Comparison of ENCODE assay signal across 25 mouse cellular contexts in the genomic region with DNA sequence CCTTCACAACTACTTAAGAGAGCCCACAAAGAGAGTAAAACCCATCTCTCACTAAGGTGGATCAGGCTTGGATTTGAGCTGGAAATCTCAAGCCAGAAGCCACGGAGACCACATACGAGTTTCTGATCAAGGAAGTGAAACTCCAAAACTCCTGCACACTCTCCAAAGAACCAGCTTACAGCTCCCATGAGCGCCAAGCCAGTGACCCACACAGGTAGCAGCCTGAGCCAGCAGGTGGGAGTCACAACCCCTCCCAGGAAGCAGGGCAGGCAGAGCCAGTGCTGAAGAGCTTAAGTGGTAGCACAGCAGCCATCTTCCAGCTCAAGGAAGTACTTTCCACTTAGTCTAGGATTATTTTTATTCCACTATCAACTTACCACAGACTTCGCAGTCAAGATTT. TPM values are rescaled to one million over a fixed set of nuclear protein-coding genes. Genes with fewer than 3 reads are reported as not detected.
DNase-seq lines count a peak whose midpoint lies in the region; ATAC-seq and TF ChIP-seq lines count a peak whose summit lies in the region.
"Had no signal": no experiment of that assay in that cellular context is flagged by ENCODE, and none has a peak within 500 bp of the region (broad histone marks: within the 10 kb centered on the region; RNA-seq: fewer than 3 reads in every experiment).

No protein-coding gene starts in this region.

- peak; percentile 18 for DNase-seq in lung, postnatal 0 days (ENCODE audit: low spot score)
- no peak for DNase-seq in lung, postnatal 14 days
- peak; percentile 64 for DNase-seq in R1 (ENCODE audit: low read depth, low spot score)
- DNase-seq in stomach, postnatal 0 days (ENCODE audit: low spot score): peak; percentile 50
- DNase-seq in urinary bladder, postnatal 14 days (ENCODE audit: low spot score): no peak
- DNase-seq: adrenal gland, postnatal 10 days; cerebellum, adult 8-10 months; cerebellum, postnatal 25 days; kidney, adult 18-20 months; kidney, postnatal 36 days; lung, adult 2 months; right cerebral cortex, postnatal 4 days had no signal

- H3K27ac ChIP-seq in lung, postnatal 0 days (ENCODE audit: low read length): no peak overlapping the region
- H3K27ac ChIP-seq in intestine, embryonic 16.5 days (ENCODE audit: low read length): peak overlapping the region; percentile 54; the same call in 1 of the 2 replicates
- H3K27ac ChIP-seq in stomach, postnatal 0 days (replicated peaks): peak overlapping the region; percentile 35; the same call in 1 of the 2 replicates
- H3K27ac ChIP-seq in liver, embryonic 12.5 days: no peak overlapping the region
- H3K27ac ChIP-seq: heart, embryonic 10.5 days; heart, embryonic 15.5 days; layer of hippocampus, adult 2 months; limb, embryonic 10.5 days; limb, embryonic 15.5 days; liver, embryonic 14.5 days; midbrain, embryonic 12.5 days; neural tube, embryonic 13.5 days had no signal

- H3K4me3 ChIP-seq in lung, postnatal 0 days (ENCODE audit: low read depth, low read length): no peak overlapping the region
- H3K4me3 ChIP-seq in intestine, embryonic 16.5 days (ENCODE audit: low read length): no peak overlapping the region
- no peak overlapping the region for H3K4me3 ChIP-seq in stomach, postnatal 0 days (ENCODE audit: low read depth, low read length)
- no peak overlapping the region for H3K4me3 ChIP-seq in liver, embryonic 12.5 days
- H3K4me3 ChIP-seq: heart, embryonic 10.5 days; heart, embryonic 15.5 days; layer of hippocampus, adult 2 months; limb, embryonic 10.5 days; limb, embryonic 15.5 days; megakaryocyte, embryonic 14.5 days; midbrain, embryonic 12.5 days; neural tube, embryonic 13.5 days had no signal

- 77% methylated on average over 4 of the region's 4 CpGs for whole genome bisulfite sequencing in lung, postnatal 0 days
- WGBS in intestine, embryonic 16.5 days: 68% methylated on average over 4 of the region's 4 CpGs
- 76% methylated on average over 4 of the region's 4 CpGs for WGBS in stomach, postnatal 0 days
- WGBS in liver, embryonic 12.5 days (ENCODE audit: insufficient replicate concordance): 77% methylated on average over 4 of the region's 4 CpGs

- no peaks in the 10 kb centered on the region for H3K36me3 ChIP-seq in lung, postnatal 0 days (ENCODE audit: insufficient read depth, low read length)
- no peaks in the 10 kb centered on the region for H3K36me3 ChIP-seq in intestine, embryonic 16.5 days (ENCODE audit: control insufficient read depth, insufficient read depth, low read length)
- H3K36me3 ChIP-seq in stomach, postnatal 0 days (ENCODE audit: control insufficient read depth, insufficient read depth, low read length): no peaks in the 10 kb centered on the region
- H3K36me3 ChIP-seq in liver, embryonic 12.5 days: peaks cover 38% of the 10 kb centered on the region
- H3K36me3 ChIP-seq: heart, embryonic 10.5 days; heart, embryonic 15.5 days; limb, embryonic 15.5 days; midbrain, embryonic 12.5 days; neural tube, embryonic 13.5 days had no signal

- no peaks in the 10 kb centered on the region for H3K9me3 ChIP-seq in lung, postnatal 0 days (ENCODE audit: low read length)
- H3K9me3 ChIP-seq in intestine, embryonic 16.5 days (ENCODE audit: control insufficient read depth, low read length): no peaks in the 10 kb centered on the region
- no peaks in the 10 kb centered on the region for H3K9me3 ChIP-seq in stomach, postnatal 0 days (ENCODE audit: control insufficient read depth, low read length)
- no peaks in the 10 kb centered on the region for H3K9me3 ChIP-seq in liver, embryonic 12.5 days (replicated peaks)
- H3K9me3 ChIP-seq: heart, embryonic 10.5 days; heart, embryonic 15.5 days; limb, embryonic 10.5 days; limb, embryonic 15.5 days; megakaryocyte, embryonic 14.5 days; midbrain, embryonic 12.5 days; neural tube, embryonic 13.5 days had no signal

- no peaks in the 10 kb centered on the region for H3K4me1 ChIP-seq in lung, postnatal 0 days (ENCODE audit: insufficient read depth, low read depth, low read length)
- peaks cover 26% of the 10 kb centered on the region for H3K4me1 ChIP-seq in intestine, embryonic 16.5 days (ENCODE audit: control insufficient read depth, insufficient read depth, low read length)
- H3K4me1 ChIP-seq in stomach, postnatal 0 days (replicated peaks; ENCODE audit: control insufficient read depth, insufficient read depth): no peaks in the 10 kb centered on the region; the same call in 1 of the 2 replicates
- peaks cover 39% of the 10 kb centered on the region for H3K4me1 ChIP-seq in liver, embryonic 12.5 days

- peak; percentile 50 for ATAC-seq in lung, postnatal 0 days
- no peak for ATAC-seq in intestine, embryonic 16.5 days
- peak; percentile 50; the same call in 1 of the 2 replicates for ATAC-seq in stomach, postnatal 0 days (ENCODE audit: low FRiP score, low TSS enrichment)
- ATAC-seq in liver, embryonic 12.5 days: no peak
- ATAC-seq: CD4-positive, CD25-positive, alpha-beta regulatory T cell, adult 4 months; forebrain, embryonic 14.5 days had no signal

- H3K27me3 ChIP-seq in lung, postnatal 0 days (replicated peaks; ENCODE audit: insufficient read depth, low read length): no peaks in the 10 kb centered on the region
- no peaks in the 10 kb centered on the region for H3K27me3 ChIP-seq in intestine, embryonic 16.5 days (replicated peaks; ENCODE audit: control insufficient read depth, insufficient read depth, low read length)
- H3K27me3 ChIP-seq in stomach, postnatal 0 days (ENCODE audit: control insufficient read depth, insufficient read depth, low read length): no peaks in the 10 kb centered on the region
- no peaks in the 10 kb centered on the region for H3K27me3 ChIP-seq in liver, embryonic 12.5 days (replicated peaks)
- H3K27me3 ChIP-seq: heart, embryonic 15.5 days; limb, embryonic 15.5 days; megakaryocyte, embryonic 14.5 days; midbrain, embryonic 12.5 days; neural tube, embryonic 13.5 days had no signal

- no peak overlapping the region for H3K9ac ChIP-seq in lung, postnatal 0 days (replicated peaks; ENCODE audit: low read depth)
- no peak overlapping the region for H3K9ac ChIP-seq in intestine, embryonic 16.5 days (ENCODE audit: low read depth, low read length)
- no peak overlapping the region for H3K9ac ChIP-seq in stomach, postnatal 0 days (ENCODE audit: low read length)
- H3K9ac ChIP-seq in liver, embryonic 12.5 days: no peak overlapping the region
- H3K9ac ChIP-seq: heart, embryonic 15.5 days; limb, embryonic 15.5 days; liver, embryonic 14.5 days; midbrain, embryonic 12.5 days; neural tube, embryonic 13.5 days had no signal

- no peak for TF ChIP-seq EP300 in lung, postnatal 0 days (IDR thresholded peaks at IDR 0.05)
- TF ChIP-seq EP300 in stomach, postnatal 0 days (optimal IDR thresholded peaks at IDR 0.05): no peak

- no peak overlapping the region for H3K4me2 ChIP-seq in lung, postnatal 0 days (replicated peaks; ENCODE audit: low read depth, low read length)
- no peak overlapping the region for H3K4me2 ChIP-seq in intestine, embryonic 16.5 days (ENCODE audit: low read depth, low read length)
- H3K4me2 ChIP-seq in stomach, postnatal 0 days (replicated peaks; ENCODE audit: low read depth): no peak overlapping the region
- H3K4me2 ChIP-seq in liver, embryonic 12.5 days: no peak overlapping the region
- H3K4me2 ChIP-seq: heart, embryonic 15.5 days; limb, embryonic 15.5 days; midbrain, embryonic 12.5 days; neural tube, embryonic 13.5 days had no signal

- no peak for TF ChIP-seq CTCF in lung, postnatal 0 days (IDR thresholded peaks at IDR 0.05)
- TF ChIP-seq CTCF in stomach, postnatal 0 days (IDR thresholded peaks at IDR 0.05; ENCODE audit: low read depth): no peak

RNA-seq across cellular contexts. Expression of a gene that starts 13.0 kb away (rescaled TPM):
- 19.4 and 19.5 TPM in 2 replicates for polyA plus RNA-seq in lung, postnatal 0 days (2015; fragmentation: Nextera tagmentation; extraction: Ambion mirVana)
- 25.7 and 26.0 TPM in 2 replicates for polyA plus RNA-seq in intestine, embryonic 16.5 days (2015; fragmentation: Nextera tagmentation; extraction: Ambion mirVana)
- 18.1 and 18.7 TPM in 2 replicates for polyA plus RNA-seq in stomach, postnatal 0 days (2015; fragmentation: Nextera tagmentation; extraction: Ambion mirVana)
- 19.5 and 20.1 TPM in 2 replicates for polyA plus RNA-seq in liver, embryonic 12.5 days (2016; fragmentation: Nextera tagmentation; extraction: Ambion mirVana)

Comparison
In these comparisons a context has a peak if more than half of its experiments do, and no peak if none do; other contexts are left out.
1. DNase-seq: peak in lung, postnatal 0 days (single experiment), R1 (single experiment) and stomach, postnatal 0 days (single experiment); none in lung, postnatal 14 days (single experiment) and urinary bladder, postnatal 14 days (single experiment).
2. ATAC-seq: peak in lung, postnatal 0 days (single experiment) and stomach, postnatal 0 days (single experiment); none in intestine, embryonic 16.5 days (single experiment) and liver, embryonic 12.5 days (single experiment).
3. H3K27ac ChIP-seq: peak in intestine, embryonic 16.5 days (single experiment) and stomach, postnatal 0 days (single experiment); none in lung, postnatal 0 days (single experiment) and liver, embryonic 12.5 days (single experiment).